Mouse (Mus musculus): ENCODE results near the gene Zc3h15.

DNA sequence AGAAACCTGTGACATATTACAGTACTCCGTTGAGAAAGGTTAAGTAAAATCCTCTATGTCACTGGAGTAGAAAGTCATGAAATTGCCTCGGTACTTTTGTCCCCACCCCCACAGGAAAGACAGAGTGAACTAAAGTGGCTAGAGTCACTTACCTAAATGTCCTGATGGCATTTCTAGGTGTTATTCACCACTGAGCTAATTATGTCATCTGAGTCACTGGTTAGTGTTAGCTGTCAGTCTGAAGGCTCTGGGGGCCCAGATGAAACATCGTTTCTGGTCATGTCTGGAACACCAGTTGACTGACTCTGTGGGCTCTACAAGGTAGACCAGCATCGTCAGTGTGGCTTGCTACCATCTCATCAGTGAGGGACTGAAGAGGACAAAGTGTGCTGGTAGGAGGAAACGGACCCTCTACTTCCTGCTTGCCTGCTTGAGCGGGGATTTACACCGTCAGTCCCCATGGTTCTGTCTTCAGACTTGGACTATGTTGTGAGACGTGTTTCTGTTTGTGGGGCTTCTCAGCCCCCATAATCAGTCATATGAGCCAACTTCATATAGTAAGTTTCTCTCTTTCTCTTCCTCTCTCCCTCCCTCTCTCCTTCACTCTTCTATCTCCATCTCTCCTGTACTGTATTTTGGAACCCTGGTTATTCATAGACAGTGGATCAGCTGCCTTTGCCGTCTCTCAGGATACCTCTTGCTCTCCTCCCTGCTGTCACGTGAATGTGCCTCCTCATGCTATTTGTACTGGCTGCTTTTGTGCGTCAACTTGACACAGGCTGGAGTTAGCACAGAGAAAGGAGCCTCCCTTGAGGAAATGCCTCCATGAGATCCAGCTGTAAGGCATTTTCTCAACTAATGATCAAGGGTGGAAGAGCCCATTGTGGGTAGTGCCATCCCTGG lies 51.4 kb downstream of the Zc3h15 start:
- no peak for TF ChIP-seq CTCF (IDR thresholded peaks at IDR 0.05; ENCODE audit: control insufficient read depth, insufficient read depth, insufficient replicate concordance, low read depth, low read length)
- TF ChIP-seq POLR2A (IDR thresholded peaks at IDR 0.05; ENCODE audit: control insufficient read depth, low read depth, low read length): no peak

All from testis, adult 2 months (tissue).